ENCODE assay signal across 8 mouse cellular contexts in genomic region chr8:83669013-83669412, GRCm38 (mm10). TPM values are rescaled to one million over a fixed set of nuclear protein-coding genes. Genes with fewer than 3 reads are reported as not detected.
DNase-seq lines count a peak whose midpoint lies in the region; ATAC-seq lines count a peak whose summit lies in the region.

No protein-coding gene starts in this region.

- H3K4me3 ChIP-seq in forebrain, embryonic 13.5 days: peak overlapping the region; percentile 40; the same call in 1 of the 2 replicates
- H3K4me3 ChIP-seq in forebrain, embryonic 16.5 days (replicated peaks; ENCODE audit: low read length): no peak overlapping the region
- peak overlapping the region; percentile 38 for H3K4me3 ChIP-seq in lung, embryonic 15.5 days
- H3K4me3 ChIP-seq in limb, embryonic 15.5 days: peak overlapping the region; percentile 43; the same call in 1 of the 2 replicates
- H3K4me3 ChIP-seq in stomach, embryonic 15.5 days (replicated peaks): no peak overlapping the region; the same call in 1 of the 2 replicates

- peaks cover 22% of the 10 kb centered on the region for H3K4me1 ChIP-seq in forebrain, embryonic 13.5 days
- peaks cover 26% of the 10 kb centered on the region for H3K4me1 ChIP-seq in forebrain, embryonic 16.5 days (replicated peaks; ENCODE audit: control insufficient read depth, insufficient read depth, low read length)
- peaks cover 46% of the 10 kb centered on the region for H3K4me1 ChIP-seq in lung, embryonic 15.5 days
- H3K4me1 ChIP-seq in limb, embryonic 15.5 days: peaks cover 48% of the 10 kb centered on the region
- peaks cover 49% of the 10 kb centered on the region for H3K4me1 ChIP-seq in stomach, embryonic 15.5 days

- H3K36me3 ChIP-seq in forebrain, embryonic 13.5 days (ENCODE audit: poor library complexity, severe bottlenecking): peaks cover 58% of the 10 kb centered on the region
- H3K36me3 ChIP-seq in forebrain, embryonic 16.5 days (ENCODE audit: control insufficient read depth, insufficient read depth): peaks cover 24% of the 10 kb centered on the region
- peaks cover 45% of the 10 kb centered on the region for H3K36me3 ChIP-seq in lung, embryonic 15.5 days
- H3K36me3 ChIP-seq in limb, embryonic 15.5 days: peaks cover 53% of the 10 kb centered on the region
- H3K36me3 ChIP-seq in stomach, embryonic 15.5 days: peaks cover 21% of the 10 kb centered on the region

- ATAC-seq in forebrain, embryonic 13.5 days: no peak
- ATAC-seq in forebrain, embryonic 16.5 days: no peak
- ATAC-seq in lung, embryonic 15.5 days (ENCODE audit: borderline replicate concordance, extremely low read depth, low FRiP score, low TSS enrichment): no peak
- ATAC-seq in limb, embryonic 15.5 days (ENCODE audit: insufficient number of reproducible peaks, low FRiP score, low TSS enrichment, low read depth): no peak
- no peak for ATAC-seq in stomach, embryonic 15.5 days (ENCODE audit: insufficient read depth, low FRiP score, low read depth)
- ATAC-seq in megakaryocyte, adult 5-6 weeks (ENCODE audit: poor library complexity, severe bottlenecking): no peak

- H3K27me3 ChIP-seq in forebrain, embryonic 13.5 days: peaks cover 4% of the 10 kb centered on the region; the same call in 1 of the 2 replicates
- no peaks in the 10 kb centered on the region for H3K27me3 ChIP-seq in forebrain, embryonic 16.5 days (replicated peaks; ENCODE audit: control insufficient read depth, insufficient read depth, low read length)
- no peaks in the 10 kb centered on the region for H3K27me3 ChIP-seq in lung, embryonic 15.5 days
- H3K27me3 ChIP-seq in limb, embryonic 15.5 days: no peaks in the 10 kb centered on the region
- H3K27me3 ChIP-seq in stomach, embryonic 15.5 days (replicated peaks): no peaks in the 10 kb centered on the region

- H3K9me3 ChIP-seq in forebrain, embryonic 13.5 days (replicated peaks): no peaks in the 10 kb centered on the region
- H3K9me3 ChIP-seq in forebrain, embryonic 16.5 days (ENCODE audit: control insufficient read depth, low read length): no peaks in the 10 kb centered on the region
- no peaks in the 10 kb centered on the region for H3K9me3 ChIP-seq in lung, embryonic 15.5 days
- no peaks in the 10 kb centered on the region for H3K9me3 ChIP-seq in limb, embryonic 15.5 days
- no peaks in the 10 kb centered on the region for H3K9me3 ChIP-seq in stomach, embryonic 15.5 days

- DNase-seq in lung, postnatal 36 days: no peak
- no peak for DNase-seq in thymus, postnatal 14 days

- H3K27ac ChIP-seq in forebrain, embryonic 13.5 days: no peak overlapping the region
- no peak overlapping the region for H3K27ac ChIP-seq in forebrain, embryonic 16.5 days (ENCODE audit: low read length)
- H3K27ac ChIP-seq in lung, embryonic 15.5 days: no peak overlapping the region
- no peak overlapping the region for H3K27ac ChIP-seq in limb, embryonic 15.5 days
- no peak overlapping the region for H3K27ac ChIP-seq in stomach, embryonic 15.5 days

- H3K4me2 ChIP-seq in forebrain, embryonic 13.5 days: no peak overlapping the region
- no peak overlapping the region; the same call in 1 of the 2 replicates for H3K4me2 ChIP-seq in forebrain, embryonic 16.5 days (ENCODE audit: low read length)
- H3K4me2 ChIP-seq in lung, embryonic 15.5 days: peak overlapping the region; percentile 70
- H3K4me2 ChIP-seq in limb, embryonic 15.5 days: peak overlapping the region; percentile 82; the same call in 1 of the 2 replicates
- H3K4me2 ChIP-seq in stomach, embryonic 15.5 days: peak overlapping the region; percentile 75

- H3K9ac ChIP-seq in forebrain, embryonic 13.5 days: no peak overlapping the region
- H3K9ac ChIP-seq in forebrain, embryonic 16.5 days (replicated peaks; ENCODE audit: low read depth, low read length): no peak overlapping the region
- H3K9ac ChIP-seq in lung, embryonic 15.5 days: no peak overlapping the region
- no peak overlapping the region for H3K9ac ChIP-seq in limb, embryonic 15.5 days
- no peak overlapping the region for H3K9ac ChIP-seq in stomach, embryonic 15.5 days

- WGBS in forebrain, embryonic 13.5 days: 78% methylated on average over 16 of the region's 16 CpGs
- WGBS in forebrain, embryonic 16.5 days: 76% methylated on average over 16 of the region's 16 CpGs
- WGBS in lung, embryonic 15.5 days: 69% methylated on average over 16 of the region's 16 CpGs
- WGBS in limb, embryonic 15.5 days: 77% methylated on average over 16 of the region's 16 CpGs
- WGBS in stomach, embryonic 15.5 days: 74% methylated on average over 16 of the region's 16 CpGs

RNA-seq across cellular contexts. Expression of gene Ptger1, which starts 2.5 kb away (rescaled TPM):
- 0.67 and 0.78 TPM in 2 replicates for polyA plus RNA-seq in forebrain, embryonic 13.5 days (2015; fragmentation: Nextera tagmentation; extraction: Ambion mirVana)
- polyA plus RNA-seq in forebrain, embryonic 16.5 days (2015; fragmentation: Nextera tagmentation; extraction: Ambion mirVana): 0.45 and 1.3 TPM in 2 replicates
- 1.2 and 1.4 TPM in 2 replicates for polyA plus RNA-seq in lung, embryonic 15.5 days (2015; fragmentation: Nextera tagmentation; extraction: Ambion mirVana)
- polyA plus RNA-seq in limb, embryonic 15.5 days (2015; fragmentation: Nextera tagmentation; extraction: Ambion mirVana): 0.95 and 1.1 TPM in 2 replicates
- 4.4 and 5.4 TPM in 2 replicates for polyA plus RNA-seq in stomach, embryonic 15.5 days (2015; fragmentation: Nextera tagmentation; extraction: Ambion mirVana)
- 0.07 TPM in 1 of 2 replicates, not detected in the other for total RNA-seq in megakaryocyte, adult 5-6 weeks (2015)
- 1.7 and 2.2 TPM in 2 replicates for total RNA-seq in megakaryocyte, adult 5-6 weeks (2017)

RNA-seq across cellular contexts. Expression of gene Gipc1, which starts 16.5 kb away (rescaled TPM):
- 190 and 196 TPM in 2 replicates for polyA plus RNA-seq in forebrain, embryonic 13.5 days (2015; fragmentation: Nextera tagmentation; extraction: Ambion mirVana)
- 147 and 151 TPM in 2 replicates for polyA plus RNA-seq in forebrain, embryonic 16.5 days (2015; fragmentation: Nextera tagmentation; extraction: Ambion mirVana)
- polyA plus RNA-seq in lung, embryonic 15.5 days (2015; fragmentation: Nextera tagmentation; extraction: Ambion mirVana): 197 and 199 TPM in 2 replicates
- 182 and 187 TPM in 2 replicates for polyA plus RNA-seq in limb, embryonic 15.5 days (2015; fragmentation: Nextera tagmentation; extraction: Ambion mirVana)
- polyA plus RNA-seq in stomach, embryonic 15.5 days (2015; fragmentation: Nextera tagmentation; extraction: Ambion mirVana): 183 and 191 TPM in 2 replicates
- total RNA-seq in megakaryocyte, adult 5-6 weeks (2015): 15.4 and 16.4 TPM in 2 replicates
- 18.9 and 25.4 TPM in 2 replicates for total RNA-seq in megakaryocyte, adult 5-6 weeks (2017)

RNA-seq across cellular contexts. Expression of gene Pkn1, which starts 30.0 kb away (rescaled TPM):
- 25.6 and 26.7 TPM in 2 replicates for polyA plus RNA-seq in forebrain, embryonic 13.5 days (2015; fragmentation: Nextera tagmentation; extraction: Ambion mirVana)
- polyA plus RNA-seq in forebrain, embryonic 16.5 days (2015; fragmentation: Nextera tagmentation; extraction: Ambion mirVana): 30.7 and 36.0 TPM in 2 replicates
- polyA plus RNA-seq in lung, embryonic 15.5 days (2015; fragmentation: Nextera tagmentation; extraction: Ambion mirVana): 35.4 and 38.0 TPM in 2 replicates
- polyA plus RNA-seq in limb, embryonic 15.5 days (2015; fragmentation: Nextera tagmentation; extraction: Ambion mirVana): 19.6 and 20.0 TPM in 2 replicates
- polyA plus RNA-seq in stomach, embryonic 15.5 days (2015; fragmentation: Nextera tagmentation; extraction: Ambion mirVana): 29.2 and 34.8 TPM in 2 replicates
- total RNA-seq in megakaryocyte, adult 5-6 weeks (2015): 53.3 and 55.4 TPM in 2 replicates
- 103 and 110 TPM in 2 replicates for total RNA-seq in megakaryocyte, adult 5-6 weeks (2017)

RNA-seq across cellular contexts. Expression of gene Ddx39, which starts 46.0 kb away (rescaled TPM):
- polyA plus RNA-seq in forebrain, embryonic 13.5 days (2015; fragmentation: Nextera tagmentation; extraction: Ambion mirVana): 183 and 200 TPM in 2 replicates
- polyA plus RNA-seq in forebrain, embryonic 16.5 days (2015; fragmentation: Nextera tagmentation; extraction: Ambion mirVana): 116 TPM in 2 replicates
- 186 and 187 TPM in 2 replicates for polyA plus RNA-seq in lung, embryonic 15.5 days (2015; fragmentation: Nextera tagmentation; extraction: Ambion mirVana)
- 126 and 127 TPM in 2 replicates for polyA plus RNA-seq in limb, embryonic 15.5 days (2015; fragmentation: Nextera tagmentation; extraction: Ambion mirVana)
- polyA plus RNA-seq in stomach, embryonic 15.5 days (2015; fragmentation: Nextera tagmentation; extraction: Ambion mirVana): 180 and 185 TPM in 2 replicates
- total RNA-seq in megakaryocyte, adult 5-6 weeks (2015): 66.7 and 67.7 TPM in 2 replicates
- total RNA-seq in megakaryocyte, adult 5-6 weeks (2017): 71.2 and 77.4 TPM in 2 replicates

Comparison
In these comparisons a context has a peak if more than half of its experiments do, and no peak if none do; other contexts are left out.
1. H3K4me3 ChIP-seq: peak in forebrain, embryonic 13.5 days (single experiment), lung, embryonic 15.5 days (single experiment) and limb, embryonic 15.5 days (single experiment); none in forebrain, embryonic 16.5 days (single experiment) and stomach, embryonic 15.5 days (single experiment).
2. H3K4me2 ChIP-seq: peak in lung, embryonic 15.5 days (single experiment), limb, embryonic 15.5 days (single experiment) and stomach, embryonic 15.5 days (single experiment); none in forebrain, embryonic 13.5 days (single experiment) and forebrain, embryonic 16.5 days (single experiment).